Mouse (Mus musculus) midbrain, embryonic 15.5 days (tissue): ENCODE results near the gene Zkscan7. TPM values are rescaled to one million over a fixed set of nuclear protein-coding genes. Genes with fewer than 3 reads are reported as not detected.

Experiments
- ATAC-seq: fragments of 200-750 bp; cut with Nextera tagmentation; replicated peaks from 2 replicates; pipeline ENCODE4 v1.8.0; 2017; ENCODE audit warnings: moderate TSS enrichment
- H3K27ac ChIP-seq: fragments of 300-500 bp; sonication (generic); 2 replicates; pipeline ENCODE4 v1.5.1; 2015; ENCODE audit warnings: mild to moderate bottlenecking, inconsistent platforms
- H3K27me3 ChIP-seq: fragments of 300-500 bp; sonication (generic); replicated peaks from 2 replicates; pipeline ENCODE4 v1.6.1; 2015; ENCODE audit warnings: inconsistent platforms
- H3K36me3 ChIP-seq: fragments of 300-500 bp; sonication (generic); replicated peaks from 2 replicates; pipeline ENCODE4 v1.6.1; 2015; ENCODE audit warnings: inconsistent platforms
- H3K4me1 ChIP-seq: fragments of 300-500 bp; sonication (generic); 2 replicates; pipeline ENCODE4 v1.6.1; 2015; ENCODE audit warnings: inconsistent platforms
- H3K4me2 ChIP-seq: fragments of 300-500 bp; sonication (generic); 2 replicates; pipeline ENCODE4 v1.6.1; 2015; ENCODE audit warnings: inconsistent platforms, mild to moderate bottlenecking, moderate library complexity
- H3K4me3 ChIP-seq: fragments of 300-500 bp; sonication (generic); 2 replicates; pipeline ENCODE4 v1.5.1; 2015; ENCODE audit warnings: mild to moderate bottlenecking, inconsistent platforms
- H3K9ac ChIP-seq: fragments of 300-500 bp; sonication (generic); 2 replicates; pipeline ENCODE4 v1.6.1; 2015; ENCODE audit warnings: mild to moderate bottlenecking, inconsistent platforms
- H3K9me3 ChIP-seq: fragments of 300-500 bp; sonication (generic); 2 replicates; pipeline ENCODE4 v1.6.1; 2016; ENCODE audit warnings: inconsistent platforms
- WGBS: fragments of 180-500 bp; shearing (Covaris S2); methylation state at CpG from one replicate; pipeline ENCODE4 v1.1.7; 2015; ENCODE audit warnings: mixed read lengths; 5-methylcytosine and 5-hydroxymethylcytosine counted together
- polyA plus RNA-seq: library from polyadenylated mRNA; unstranded; fragments of >200 nt; fragmentation: Nextera tagmentation; extraction: Ambion mirVana; gene quantifications from 2 replicates; pipeline ENCODE4 v1.2.1, GENCODE M21; 2015

Gene Zkscan7
- polyA plus RNA-seq, 1 experiment from 2014 or later, result 5.1 TPM

DNA sequence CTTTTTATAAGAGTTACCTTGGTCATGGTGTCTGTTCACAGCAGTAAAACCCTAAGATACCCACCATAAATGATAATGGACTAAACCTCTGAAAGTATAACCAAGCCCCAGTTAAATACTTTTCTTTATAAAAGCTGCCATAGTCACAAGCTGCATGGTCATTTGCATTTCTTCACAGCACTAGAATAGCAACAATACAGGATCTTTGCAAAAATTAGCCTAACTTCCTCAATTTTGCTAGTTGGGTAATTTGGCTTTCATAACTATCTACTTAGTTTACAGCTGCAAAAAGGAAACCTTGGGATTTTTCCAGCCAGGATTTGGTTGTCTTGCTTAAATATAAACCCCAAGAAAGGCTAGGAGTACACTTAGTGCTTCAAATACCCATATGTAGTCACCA is 24.7 kb upstream of the Zkscan7 start:
- Histone ChIP-seq H3K4me1 (peaks cover 17% of the 10 kb centered on the region), H3K4me2 (no peak overlapping the region), H3K36me3 (peaks cover 56% of the 10 kb centered on the region), H3K4me3 (no peak overlapping the region), H3K27me3 (no peaks in the 10 kb centered on the region), H3K27ac (no peak overlapping the region), H3K9me3 (peaks cover 8% of the 10 kb centered on the region; the same call in 1 of the 2 replicates), H3K9ac (no peak overlapping the region)
- ATAC-seq, result no peak

DNA sequence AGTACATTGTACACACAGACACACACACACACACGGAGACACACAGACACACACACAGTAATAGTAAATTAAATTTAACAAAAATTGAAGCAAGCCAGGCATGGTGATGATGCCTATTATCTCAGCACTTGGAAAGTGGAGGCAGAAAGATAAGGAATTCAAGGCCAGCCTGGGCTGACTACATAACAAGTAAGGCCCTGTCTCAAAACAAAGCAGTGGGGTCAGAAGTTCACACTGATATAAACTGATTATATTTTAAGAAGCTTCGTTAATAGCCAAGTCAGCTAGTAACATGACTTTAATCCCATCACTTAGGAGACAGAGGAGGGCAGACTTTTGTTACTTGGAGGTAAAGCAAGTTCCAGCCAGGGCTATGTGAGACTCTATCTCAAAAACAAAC is 21.8 kb upstream of the Zkscan7 start:
- Histone ChIP-seq H3K4me3 (no peak overlapping the region), H3K4me2 (no peak overlapping the region), H3K4me1 (peaks cover 17% of the 10 kb centered on the region), H3K9me3 (peaks cover 8% of the 10 kb centered on the region; the same call in 1 of the 2 replicates), H3K9ac (no peak overlapping the region), H3K27ac (no peak overlapping the region), H3K36me3 (peaks cover 31% of the 10 kb centered on the region), H3K27me3 (no peaks in the 10 kb centered on the region)
- WGBS, result 91% methylated on average over 2 of the region's 2 CpGs
- ATAC-seq, result no peak

DNA sequence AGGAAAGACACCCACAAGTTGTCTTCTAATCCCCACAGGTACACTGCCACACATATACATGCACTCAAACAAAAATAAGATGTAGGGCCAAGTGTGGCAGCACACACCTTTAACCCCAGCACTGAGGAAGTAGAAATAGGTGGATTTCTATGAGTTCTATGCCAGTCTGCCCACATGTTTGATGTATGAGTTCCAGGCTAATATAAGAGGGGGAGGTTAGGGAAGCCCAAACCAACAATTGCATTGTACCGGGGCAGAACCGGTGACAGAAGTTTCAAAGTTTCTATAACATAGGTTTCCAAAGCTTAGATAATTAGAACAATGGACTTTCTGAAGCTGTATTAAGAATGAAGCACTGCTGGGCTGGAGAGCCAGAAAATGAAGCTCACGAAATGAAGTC is 20.6 kb upstream of the Zkscan7 start:
- Histone ChIP-seq H3K36me3 (peaks cover 21% of the 10 kb centered on the region), H3K9me3 (peaks cover 8% of the 10 kb centered on the region; the same call in 1 of the 2 replicates), H3K4me2 (peak overlapping the region; percentile 72), H3K27me3 (no peaks in the 10 kb centered on the region), H3K9ac (peak overlapping the region; percentile 91; the same call in 1 of the 2 replicates), H3K27ac (no peak overlapping the region), H3K4me1 (peaks cover 17% of the 10 kb centered on the region), H3K4me3 (peak overlapping the region; percentile 93)
- 0 out of 2 replicates have a peak, but pooled peaks have one; percentile 10 for ATAC-seq
- WGBS, result 63% methylated on average over 3 of the region's 3 CpGs

DNA sequence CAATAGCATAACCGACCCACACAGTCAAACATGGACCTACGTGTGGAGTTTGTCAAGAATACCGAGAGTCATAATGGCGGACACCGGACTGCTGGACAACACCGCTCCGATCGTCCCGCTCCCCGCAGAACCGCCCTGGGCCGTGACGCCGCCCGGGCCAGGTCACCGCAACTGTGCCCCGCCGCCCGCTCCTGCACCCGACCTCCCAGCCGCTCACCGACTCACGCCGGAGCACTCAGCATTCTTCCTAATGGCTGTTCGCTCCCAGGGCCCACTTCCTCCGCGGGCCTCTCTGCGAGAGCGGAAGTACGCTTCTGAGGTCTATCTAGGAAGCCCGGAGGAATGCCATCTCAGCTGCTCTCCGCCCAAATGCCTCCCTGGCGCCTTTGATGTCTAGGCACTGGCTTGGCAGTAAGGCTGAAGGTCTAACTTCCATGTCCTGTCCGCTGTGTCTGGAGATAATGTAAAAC is 19.8 kb upstream of the Zkscan7 start, which contains the start of gene Zfp445:
Gene Zfp445, minus strand, starts transcription at position 310 of the 470 bp plus-strand sequence.
- Histone ChIP-seq H3K36me3 (peaks cover 12% of the 10 kb centered on the region), H3K9me3 (peaks cover 4% of the 10 kb centered on the region; the same call in 1 of the 2 replicates), H3K9ac (peak within 1 kb of the TSS; percentile 91), H3K4me3 (peak within 1 kb of the TSS; percentile 93), H3K4me1 (peaks cover 17% of the 10 kb centered on the region), H3K27me3 (no peaks in the 10 kb centered on the region), H3K4me2 (peak within 1 kb of the TSS; percentile 72), H3K27ac (peak within 1 kb of the TSS; percentile 80)
- ATAC-seq, result peak; percentile 95
- under 1% methylated on average over 34 of the region's 34 CpGs for WGBS

DNA sequence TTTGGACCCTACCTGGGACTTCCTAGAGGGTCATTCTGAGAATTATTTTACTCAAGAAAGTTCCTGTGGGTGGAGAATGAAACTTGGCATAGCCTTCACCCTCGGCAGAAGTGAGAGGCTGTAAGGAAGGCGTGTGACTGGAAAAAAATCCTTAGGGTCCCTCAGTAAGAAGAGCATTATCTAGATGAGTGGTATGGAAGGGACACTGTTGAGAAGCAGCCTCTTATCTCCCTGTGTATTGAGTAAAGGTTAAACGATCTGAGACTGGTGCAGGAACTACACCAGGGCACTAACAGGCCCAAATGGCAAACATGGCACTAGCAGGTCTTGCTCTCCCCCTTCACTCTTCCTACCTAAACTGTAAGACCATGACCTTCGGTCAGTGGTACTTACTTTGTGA is 19.3 kb upstream of the Zkscan7 start:
- ATAC-seq, result peak; percentile 46
- 91% methylated on average over 4 of the region's 4 CpGs for WGBS

DNA sequence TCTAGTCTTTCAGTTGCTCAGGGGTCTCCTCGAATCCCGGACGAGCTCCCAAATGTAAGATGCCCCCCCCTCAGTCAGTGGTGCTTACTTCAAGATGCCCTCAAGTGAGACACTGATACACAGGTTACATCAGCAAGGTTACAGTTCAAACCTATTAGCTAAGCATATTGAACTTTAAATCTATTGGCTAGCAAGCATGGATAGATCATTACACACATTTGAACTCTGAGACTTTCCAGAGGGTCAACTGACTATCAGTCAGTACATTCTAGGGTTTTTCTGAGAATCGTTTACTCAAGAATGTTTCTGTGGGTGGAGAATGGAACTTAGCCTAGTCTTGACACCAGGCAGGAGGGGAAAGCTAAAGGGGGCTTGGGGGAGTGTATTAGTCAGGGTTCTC is 12.9 kb upstream of the Zkscan7 start:
- H3K9ac ChIP-seq, result no peak overlapping the region
- H3K4me1 ChIP-seq, result no peaks in the 10 kb centered on the region
- H3K36me3 ChIP-seq, result no peaks in the 10 kb centered on the region
- no peak overlapping the region for H3K4me2 ChIP-seq
- H3K27ac ChIP-seq, result no peak overlapping the region
- ATAC-seq, result no peak
- no peaks in the 10 kb centered on the region for H3K27me3 ChIP-seq
- no peaks in the 10 kb centered on the region for H3K9me3 ChIP-seq
- H3K4me3 ChIP-seq, result no peak overlapping the region
- WGBS, result 95% methylated on average over 4 of the region's 4 CpGs

More for the DNA sequence above, 19.3 kb upstream of the Zkscan7 start:
- no peaks in the 10 kb centered on the region for H3K9me3 ChIP-seq
- peak overlapping the region; percentile 80; the same call in 1 of the 2 replicates for H3K27ac ChIP-seq
- H3K36me3 ChIP-seq, result peaks cover 7% of the 10 kb centered on the region
- H3K9ac ChIP-seq, result peak overlapping the region; percentile 91; the same call in 1 of the 2 replicates
- no peaks in the 10 kb centered on the region for H3K27me3 ChIP-seq
- H3K4me3 ChIP-seq, result peak overlapping the region; percentile 93
- peaks cover 17% of the 10 kb centered on the region for H3K4me1 ChIP-seq
- peak overlapping the region; percentile 72 for H3K4me2 ChIP-seq

DNA sequence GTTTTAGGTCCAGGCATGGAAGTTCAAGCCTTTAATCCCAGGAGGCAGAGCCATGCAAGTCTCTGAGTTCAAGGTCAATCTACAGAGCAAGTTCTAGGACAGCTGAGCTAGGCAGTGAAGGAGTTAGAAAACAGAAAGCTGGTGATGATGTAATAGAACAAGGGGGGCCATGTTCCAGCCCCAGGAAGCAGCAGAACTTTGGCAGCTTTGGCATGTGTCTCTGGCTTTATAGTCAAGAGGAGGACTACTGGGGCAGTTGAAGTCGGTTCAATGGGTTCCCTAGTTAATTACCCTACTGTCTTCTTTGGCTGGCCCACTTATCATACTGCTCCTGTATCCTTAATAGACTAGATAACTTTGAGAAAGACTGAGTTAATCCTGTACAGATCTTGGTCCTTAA is 10.8 kb upstream of the Zkscan7 start:
- Histone ChIP-seq H3K36me3 (no peaks in the 10 kb centered on the region), H3K4me1 (no peaks in the 10 kb centered on the region), H3K9me3 (no peaks in the 10 kb centered on the region), H3K27me3 (no peaks in the 10 kb centered on the region), H3K27ac (no peak overlapping the region), H3K4me3 (no peak overlapping the region), H3K9ac (no peak overlapping the region), H3K4me2 (no peak overlapping the region)
- no peak for ATAC-seq
- WGBS, result 72% methylated on average over 1 of the region's 1 CpGs

DNA sequence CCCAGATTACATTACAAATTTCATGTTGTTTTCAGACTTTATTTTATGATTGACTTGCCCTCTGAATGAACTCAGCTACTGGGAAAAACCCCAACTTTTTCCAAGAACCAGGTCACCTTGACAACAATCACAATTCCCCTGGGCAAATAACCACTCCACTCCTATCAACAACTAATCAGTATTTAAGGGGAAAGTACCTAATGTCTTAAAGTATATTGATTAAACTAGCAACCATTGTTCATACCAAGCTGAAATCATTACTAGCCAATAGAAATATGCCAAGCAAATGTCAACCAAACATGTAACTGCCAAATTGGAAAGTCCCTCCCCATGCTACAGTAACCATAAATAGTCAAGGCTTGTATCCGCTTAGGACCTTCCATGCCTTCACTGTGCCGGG is 10.3 kb upstream of the Zkscan7 start:
- Histone ChIP-seq H3K9ac (no peak overlapping the region), H3K4me2 (no peak overlapping the region), H3K27me3 (no peaks in the 10 kb centered on the region), H3K36me3 (no peaks in the 10 kb centered on the region), H3K9me3 (no peaks in the 10 kb centered on the region), H3K27ac (no peak overlapping the region), H3K4me3 (no peak overlapping the region), H3K4me1 (no peaks in the 10 kb centered on the region)
- WGBS, result 91% methylated on average over 2 of the region's 2 CpGs
- no peak for ATAC-seq

DNA sequence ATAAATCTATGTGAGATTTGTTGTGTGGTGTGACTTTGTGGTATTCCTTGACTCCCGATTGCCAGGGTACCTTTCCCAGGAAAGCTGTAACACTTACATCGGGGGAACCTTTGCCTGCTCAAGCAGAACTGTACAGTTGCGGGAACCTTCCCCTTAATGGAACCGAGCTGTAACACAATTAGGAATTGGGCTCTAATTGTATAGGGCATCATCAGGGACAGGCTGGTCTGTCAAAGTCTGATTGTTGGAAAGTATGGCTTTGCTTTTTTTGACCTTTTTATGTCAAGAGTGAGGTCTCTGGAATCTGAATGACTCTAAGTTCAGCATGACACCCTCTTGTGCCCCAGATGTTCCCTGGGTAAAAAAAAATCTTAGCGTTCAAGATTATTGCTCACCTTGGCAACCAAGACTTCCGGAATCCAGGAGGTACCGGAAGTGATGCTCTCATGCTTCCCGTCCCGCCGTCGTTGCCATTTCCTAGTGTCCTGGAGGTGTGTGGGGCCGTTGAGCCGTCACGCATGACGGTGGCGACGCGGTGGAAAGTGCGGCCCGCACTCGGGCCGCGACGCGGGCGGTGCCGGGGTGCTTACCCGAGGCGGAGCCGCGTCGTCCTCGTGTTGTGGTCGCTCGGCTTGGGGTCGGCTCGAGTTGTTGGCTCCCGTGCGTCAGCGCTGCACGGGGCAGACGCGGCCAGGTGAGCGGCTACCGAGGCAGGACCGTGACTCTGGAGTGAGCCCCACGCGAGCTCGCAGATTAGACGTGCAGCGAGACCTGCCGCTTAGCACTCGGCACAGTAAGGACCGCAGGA is 1.1 kb downstream of the Zkscan7 start:
- Histone ChIP-seq H3K9me3 (no peaks in the 10 kb centered on the region), H3K4me2 (peak overlapping the region; percentile 88), H3K4me3 (peak overlapping the region; percentile 96), H3K9ac (peak overlapping the region; percentile 84), H3K4me1 (peaks cover 13% of the 10 kb centered on the region), H3K36me3 (0 out of 2 replicates have a peak, but pooled peaks cover 2% of the 10 kb centered on the region), H3K27ac (peak overlapping the region; percentile 77), H3K27me3 (no peaks in the 10 kb centered on the region)
- peak; percentile 96 for ATAC-seq
- WGBS, result 6% methylated on average over 54 of the region's 54 CpGs

DNA sequence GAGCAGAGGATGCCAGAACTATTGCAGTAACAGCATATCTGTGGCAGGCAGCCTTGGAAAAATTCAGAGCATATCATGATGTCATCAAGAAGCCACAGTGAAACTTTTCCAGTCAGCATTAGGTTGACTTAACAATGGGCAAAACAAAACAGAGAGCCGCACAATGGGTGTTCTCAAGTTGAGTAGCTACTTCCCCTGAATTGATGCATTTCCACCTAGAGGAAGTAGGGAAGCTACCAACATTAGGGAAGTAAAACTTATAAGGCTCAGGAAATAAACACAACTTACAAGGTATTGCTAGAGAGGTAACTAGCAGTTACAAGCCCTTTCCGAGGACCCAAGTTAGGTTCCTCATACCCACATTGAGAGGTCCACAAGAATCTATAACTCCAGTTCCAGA is 15.6 kb downstream of the Zkscan7 start:
- H3K9me3 ChIP-seq, result no peaks in the 10 kb centered on the region
- H3K4me2 ChIP-seq, result no peak overlapping the region
- 92% methylated on average over 2 of the region's 2 CpGs for WGBS
- H3K4me3 ChIP-seq, result no peak overlapping the region
- H3K4me1 ChIP-seq, result peaks cover 20% of the 10 kb centered on the region
- H3K27ac ChIP-seq, result no peak overlapping the region
- H3K36me3 ChIP-seq, result peaks cover 11% of the 10 kb centered on the region
- H3K9ac ChIP-seq, result no peak overlapping the region
- no peak for ATAC-seq
- no peaks in the 10 kb centered on the region for H3K27me3 ChIP-seq

DNA sequence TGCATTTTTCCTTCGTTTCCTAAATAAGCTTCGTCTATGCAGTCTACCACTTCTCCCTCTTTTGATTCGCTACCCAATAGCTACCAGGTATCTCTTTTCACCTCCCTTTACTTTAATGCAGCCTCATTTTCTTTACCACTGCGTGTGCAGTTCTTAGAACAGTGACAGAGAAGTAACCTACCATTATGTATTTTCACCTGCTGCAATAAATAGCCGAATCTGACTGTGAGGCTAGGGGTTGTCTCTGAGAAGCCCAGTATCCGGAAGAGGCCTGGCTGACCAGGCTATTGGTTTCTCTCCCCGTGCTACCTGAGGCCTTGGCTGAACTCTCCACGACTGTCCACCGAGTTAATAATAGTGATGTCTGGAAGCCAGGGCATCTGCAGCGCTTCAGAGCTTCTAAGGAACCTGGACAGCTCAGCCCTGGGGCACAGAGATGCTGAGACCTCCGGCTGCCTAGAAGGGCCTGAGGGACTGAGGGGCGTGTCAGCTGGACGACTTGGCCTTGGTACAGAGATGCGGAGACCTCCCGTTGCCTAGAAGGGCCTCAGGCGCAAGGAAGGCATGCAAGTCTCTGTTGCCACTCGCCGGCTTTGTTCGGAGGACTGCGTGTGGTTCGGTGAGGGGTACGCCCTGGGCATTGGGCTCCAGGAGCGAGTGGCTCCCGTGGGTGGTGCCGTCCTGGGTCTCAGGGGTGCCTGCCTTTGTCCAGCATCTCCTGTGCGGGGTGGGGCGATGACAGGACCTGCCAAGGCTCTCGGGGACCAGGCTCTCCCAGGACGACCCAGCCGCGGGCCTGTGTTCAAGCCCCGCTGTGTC is 17.4 kb downstream of the Zkscan7 start:
- Histone ChIP-seq H3K4me3 (peak overlapping the region; percentile 52), H3K4me2 (peak overlapping the region; percentile 75), H3K36me3 (peaks cover 3% of the 10 kb centered on the region), H3K9me3 (no peaks in the 10 kb centered on the region), H3K9ac (peak overlapping the region; percentile 67), H3K27me3 (no peaks in the 10 kb centered on the region), H3K4me1 (peaks cover 20% of the 10 kb centered on the region), H3K27ac (peak overlapping the region; percentile 72)
- WGBS, result 12% methylated on average over 32 of the region's 32 CpGs
- ATAC-seq, result peak; percentile 99

DNA sequence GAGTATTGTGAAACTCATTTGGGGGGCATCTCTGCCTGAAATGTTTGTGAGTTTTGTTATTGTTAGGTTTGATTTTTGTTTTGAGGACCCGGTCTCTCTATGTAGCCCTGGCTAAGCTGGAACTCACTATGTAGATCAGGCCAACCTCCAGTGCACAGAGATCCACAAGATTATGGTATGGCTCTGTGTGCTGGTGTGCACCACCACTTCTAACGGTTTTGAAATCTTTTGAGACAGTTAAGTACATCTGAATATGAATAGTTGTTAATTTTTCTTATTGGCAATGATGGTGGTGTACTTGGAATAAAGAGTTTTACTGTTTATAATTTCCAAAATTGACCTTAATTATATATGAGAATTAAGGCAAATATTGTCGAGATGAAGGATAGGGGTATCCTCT is 37.0 kb downstream of the Zkscan7 start:
- no peaks in the 10 kb centered on the region for H3K9me3 ChIP-seq
- 18% methylated on average over 3 of the region's 3 CpGs for WGBS
- ATAC-seq, result peak; percentile 57; the same call in 1 of the 2 replicates

More for the DNA sequence above, 37.0 kb downstream of the Zkscan7 start:
- Histone ChIP-seq H3K9ac (peak overlapping the region; percentile 82; the same call in 1 of the 2 replicates), H3K27ac (peak overlapping the region; percentile 82), H3K4me1 (peaks cover 8% of the 10 kb centered on the region), H3K4me2 (peak overlapping the region; percentile 62), H3K4me3 (peak overlapping the region; percentile 65), H3K36me3 (peaks cover 23% of the 10 kb centered on the region), H3K27me3 (no peaks in the 10 kb centered on the region)
